Mouse (Mus musculus) ovary, postnatal 36 days (tissue): ENCODE data around the gene Samd14.

ENCODE experiments used
- DNase-seq: peaks from one replicate; pipeline ENCODE4 v3.0.0; 2022; ENCODE audit warnings: low spot score, mixed read lengths

The Samd14 gene

DNA sequence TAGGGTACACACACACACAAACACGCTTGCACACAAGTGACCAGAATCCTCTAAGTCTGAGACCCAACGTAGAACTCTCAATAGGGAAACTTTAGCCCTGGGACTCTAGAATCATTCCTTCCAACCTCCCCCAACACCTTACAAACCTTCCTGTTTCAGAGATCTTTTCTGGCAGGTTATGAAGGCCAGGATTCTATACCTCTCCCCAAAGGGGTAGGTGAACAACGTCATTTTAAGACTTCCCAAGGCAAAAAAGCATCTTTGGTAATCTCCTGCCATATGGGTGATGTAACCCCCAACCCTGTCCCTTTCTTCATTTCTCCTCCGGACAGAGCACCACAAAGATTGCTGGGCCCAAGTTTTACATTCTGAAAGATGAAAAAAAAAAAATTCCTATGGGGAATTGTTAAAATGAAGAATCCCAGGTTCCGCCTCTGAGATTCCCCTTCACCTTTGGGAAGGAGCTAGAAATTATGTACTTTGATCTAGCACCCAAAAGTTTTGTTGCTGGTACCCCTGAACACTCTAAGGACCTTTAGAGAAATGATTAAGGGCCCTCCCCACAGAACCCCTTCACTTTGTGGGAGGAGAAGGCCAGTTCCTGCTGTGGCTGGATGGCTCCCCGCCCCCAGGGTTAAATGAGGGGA is 19.5 kb upstream of the Samd14 start:
- no peak for DNase-seq

DNA sequence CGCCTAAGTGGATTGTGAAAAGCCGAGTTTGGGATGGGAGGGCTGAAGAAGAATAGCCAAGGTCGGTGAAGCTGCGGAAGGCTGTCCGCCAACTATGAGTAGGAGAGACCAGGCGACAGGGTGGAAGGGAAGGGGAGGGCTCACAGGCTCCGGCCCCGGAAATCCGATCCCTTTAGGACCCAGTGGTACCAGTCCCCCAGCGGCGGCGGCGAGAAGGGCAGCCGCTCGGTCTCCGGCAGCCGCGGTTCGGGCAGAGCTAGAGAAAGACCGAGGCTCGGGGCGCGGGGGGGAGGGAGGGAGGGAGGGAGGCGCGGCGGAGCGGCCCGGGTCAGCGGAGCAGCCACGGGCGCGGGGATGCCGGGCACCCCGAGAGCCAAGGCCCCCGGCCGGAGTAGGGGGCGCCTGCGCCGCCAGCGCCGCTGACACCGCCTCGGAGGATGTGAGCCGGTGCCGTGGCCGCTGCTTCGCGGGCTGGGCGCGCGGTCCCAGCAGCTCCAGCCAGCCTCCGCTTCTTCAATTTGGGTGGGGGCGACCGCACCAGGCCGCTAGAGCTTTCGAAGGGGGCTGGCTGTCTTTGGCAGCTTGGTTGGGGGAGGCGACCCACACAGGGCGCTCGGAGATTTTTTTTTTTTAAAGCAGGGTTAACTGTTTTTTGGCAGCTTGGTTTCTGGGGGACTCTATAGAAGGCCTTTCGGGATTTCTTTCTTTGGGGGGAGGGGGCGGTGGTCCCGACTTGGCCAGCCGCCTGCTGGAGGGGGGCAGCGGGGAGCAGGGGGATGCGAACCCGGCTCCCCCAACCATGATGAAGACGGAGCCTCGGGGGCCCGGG is 18.7 kb upstream of the Samd14 start, which contains the start of gene Ppp1r9b:
Gene Ppp1r9b (plus strand): TSS at position 287 of the 829 bp plus-strand sequence.
- DNase-seq, result peak; percentile 94

DNA sequence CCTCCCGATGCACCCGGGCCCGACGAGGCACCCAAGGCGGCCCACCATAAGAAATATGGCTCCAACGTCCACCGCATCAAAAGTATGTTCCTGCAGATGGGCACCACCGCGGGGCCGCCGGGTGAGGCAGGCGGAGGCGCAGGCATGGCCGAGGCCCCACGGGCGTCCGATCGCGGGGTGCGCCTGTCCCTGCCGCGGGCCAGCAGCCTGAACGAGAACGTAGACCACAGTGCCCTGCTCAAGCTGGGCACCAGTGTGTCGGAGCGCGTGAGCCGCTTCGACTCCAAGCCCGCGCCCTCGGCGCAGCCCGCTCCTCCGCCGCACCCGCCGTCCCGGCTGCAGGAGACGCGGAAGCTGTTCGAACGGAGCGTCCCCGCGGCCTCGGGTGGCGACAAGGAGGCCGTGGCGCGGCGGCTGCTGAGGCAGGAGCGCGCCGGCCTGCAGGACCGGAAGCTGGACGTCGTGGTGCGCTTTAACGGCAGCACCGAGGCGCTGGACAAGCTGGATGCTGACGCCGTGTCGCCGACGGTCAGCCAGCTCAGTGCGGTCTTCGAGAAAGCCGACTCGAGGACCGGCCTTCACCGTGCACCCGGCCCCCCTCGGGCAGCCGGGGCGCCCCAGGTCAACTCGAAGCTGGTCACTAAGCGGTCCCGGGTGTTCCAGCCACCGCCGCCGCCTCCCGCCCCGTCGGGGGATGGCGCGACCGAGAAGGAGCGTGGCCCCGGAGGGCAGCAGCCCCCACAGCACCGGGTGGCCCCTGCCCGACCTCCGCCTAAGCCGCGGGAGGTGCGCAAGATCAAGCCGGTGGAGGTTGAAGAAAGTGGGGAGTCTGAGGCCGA is 17.8 kb upstream of the Samd14 start:
- DNase-seq, result peak; percentile 56

DNA sequence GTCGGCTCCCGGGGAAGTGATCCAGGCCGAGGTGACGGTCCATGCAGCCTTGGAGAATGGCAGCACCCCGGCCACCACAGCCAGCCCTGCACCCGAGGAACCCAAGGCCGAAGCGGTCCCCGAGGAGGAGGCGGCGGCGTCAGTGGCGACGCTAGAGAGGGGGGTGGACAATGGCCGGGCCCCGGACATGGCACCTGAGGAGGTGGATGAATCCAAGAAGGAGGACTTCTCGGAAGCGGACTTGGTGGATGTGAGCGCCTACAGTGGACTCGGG is 17.3 kb upstream of the Samd14 start:
- no peak for DNase-seq

DNA sequence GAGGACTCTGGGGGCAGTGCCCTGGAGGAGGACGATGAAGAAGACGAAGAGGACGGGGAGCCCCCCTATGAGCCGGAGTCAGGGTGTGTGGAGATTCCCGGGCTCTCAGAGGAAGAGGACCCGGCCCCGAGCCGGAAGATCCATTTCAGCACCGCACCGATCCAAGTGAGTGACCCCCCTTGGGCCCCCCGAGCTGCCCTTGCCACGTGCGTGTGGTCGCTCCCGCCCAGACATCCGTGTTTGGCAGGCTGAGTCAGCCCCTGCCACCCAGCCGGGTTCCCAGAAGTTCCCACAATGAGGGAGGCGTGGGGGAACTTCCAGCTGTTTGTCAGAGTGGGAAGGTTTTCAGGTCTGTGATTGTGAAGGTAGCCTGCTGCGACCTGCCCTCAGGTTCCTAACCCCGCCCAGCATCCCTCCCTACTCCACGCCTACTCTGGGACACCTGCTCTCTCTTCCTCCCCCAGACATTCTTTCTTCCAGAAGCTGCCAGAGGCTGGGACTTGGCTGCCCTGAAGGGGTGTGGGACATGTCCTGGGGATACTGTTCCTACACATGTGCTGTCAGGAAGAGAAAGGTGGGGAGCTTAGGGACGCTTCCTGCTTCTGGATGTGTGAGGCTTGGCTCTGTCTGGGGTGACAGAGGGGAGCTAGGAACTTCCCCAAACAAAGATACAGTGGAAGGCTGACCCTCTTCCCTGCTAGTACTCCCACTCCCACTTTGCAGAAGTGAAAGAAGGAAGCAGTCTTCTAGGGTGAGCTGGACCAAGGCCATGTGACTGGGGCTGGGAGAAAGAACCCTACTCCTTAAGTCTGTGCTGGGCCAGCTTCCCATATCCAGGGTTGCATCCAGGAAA is 16.7 kb upstream of the Samd14 start:
- peak; percentile 60 for DNase-seq

DNA sequence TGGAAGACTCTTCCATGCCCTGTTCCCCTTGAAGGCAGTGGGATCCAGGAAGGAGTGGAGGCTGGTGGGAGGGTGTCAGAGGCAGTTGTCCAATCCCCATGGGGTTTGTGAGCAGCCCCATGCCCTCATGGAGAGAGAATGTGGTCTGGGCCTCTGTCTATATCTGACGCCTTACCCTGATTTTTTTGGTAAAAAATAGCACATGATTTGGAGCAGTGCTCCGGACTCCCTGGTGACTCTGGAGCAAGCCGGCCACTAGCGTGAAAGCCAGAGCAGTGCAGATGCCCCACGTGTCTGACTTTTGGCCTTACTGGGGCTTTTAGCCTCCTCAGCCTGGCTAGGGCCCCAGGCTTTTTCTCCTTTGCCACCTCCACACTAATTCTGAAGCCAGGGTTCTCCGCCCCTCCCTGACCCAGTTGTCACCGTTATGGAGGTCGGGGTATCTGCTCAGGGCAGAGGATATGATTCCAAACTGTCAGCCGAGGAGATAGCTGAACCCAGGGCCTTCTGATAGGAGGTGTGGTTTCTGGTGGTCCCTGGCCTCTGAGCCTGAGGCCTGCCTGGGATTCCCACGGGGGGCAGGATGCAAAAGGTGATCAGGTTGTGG is 15.4 kb upstream of the Samd14 start:
- no peak for DNase-seq

DNA sequence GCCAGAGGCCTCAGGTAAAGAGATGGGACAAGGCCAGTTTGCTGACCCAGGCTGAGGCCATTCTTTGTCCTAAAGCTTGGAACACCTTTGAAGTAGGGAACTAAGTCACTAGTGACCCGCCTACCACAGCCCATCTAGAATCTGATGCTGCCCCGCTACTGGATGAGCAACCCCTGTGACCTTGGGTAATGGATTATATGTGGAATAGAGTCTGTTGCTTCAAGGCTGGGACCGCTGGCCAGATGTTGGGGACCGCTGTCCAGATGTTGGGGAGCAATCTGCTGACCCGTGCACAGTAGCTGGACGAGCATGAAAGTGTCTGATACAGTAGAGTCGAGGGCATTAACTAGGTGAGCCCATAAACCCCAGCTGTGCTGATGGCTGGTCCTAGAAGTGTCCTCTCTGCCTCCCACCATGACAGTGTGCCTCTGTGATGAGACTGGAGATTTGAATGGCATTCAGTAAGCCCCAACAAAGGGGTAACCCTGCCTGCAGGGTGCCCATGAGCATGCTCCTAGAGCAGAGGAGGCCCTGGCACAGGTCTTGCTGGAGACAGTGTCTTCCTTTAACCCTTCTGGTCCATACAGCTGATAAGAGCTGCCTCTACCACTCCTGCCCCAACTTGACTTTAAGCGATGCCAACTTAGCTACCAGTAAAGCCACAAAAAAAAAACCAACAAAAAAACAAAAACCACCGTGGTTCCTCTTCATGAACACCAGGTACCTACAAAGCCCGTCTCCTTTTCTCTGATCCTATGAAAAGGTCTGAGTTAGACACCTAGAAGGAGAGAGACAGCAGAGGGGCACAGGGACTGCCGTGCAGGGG is 14.5 kb upstream of the Samd14 start:
- DNase-seq, result no peak

DNA sequence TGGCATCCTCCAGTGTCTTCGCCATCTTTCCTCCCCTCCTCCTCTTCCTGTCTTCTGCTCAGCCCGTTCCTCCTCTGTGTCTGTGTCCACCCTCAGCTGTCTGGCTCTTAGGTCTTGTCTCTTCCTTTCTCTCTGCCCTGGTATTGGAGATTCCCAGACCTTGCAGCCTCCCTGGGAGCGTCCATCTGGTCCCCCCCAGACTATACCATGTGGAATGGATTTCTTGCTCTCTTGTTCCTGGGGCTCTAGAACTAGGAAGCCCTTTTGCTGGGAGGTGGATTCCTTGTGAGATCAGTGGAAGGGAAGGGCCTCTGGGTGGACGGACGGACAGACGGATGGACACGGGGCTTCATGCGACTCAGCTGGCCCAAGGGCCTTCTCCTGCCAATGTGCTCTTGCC is 13.6 kb upstream of the Samd14 start:
- no peak for DNase-seq

DNA sequence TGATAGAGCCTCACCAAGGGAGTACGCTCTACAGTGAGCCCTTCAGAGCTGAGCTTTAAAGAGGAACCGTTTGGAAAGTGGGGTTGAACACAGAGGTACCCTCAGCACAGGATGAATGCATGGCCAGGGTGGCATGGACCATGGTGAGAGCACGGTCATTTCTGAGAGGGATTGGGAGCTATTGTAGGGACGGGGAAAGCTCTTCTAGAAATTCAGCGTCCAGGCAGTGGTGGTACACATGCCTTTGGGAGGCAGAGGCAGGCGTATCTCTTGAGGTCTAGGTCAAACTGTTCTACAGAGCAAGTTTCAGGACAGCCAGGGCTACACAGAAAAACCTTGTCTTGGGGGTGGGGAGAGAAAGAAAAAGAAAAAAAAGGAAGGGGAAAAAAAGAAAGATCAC is 12.7 kb upstream of the Samd14 start:
- DNase-seq, result no peak

DNA sequence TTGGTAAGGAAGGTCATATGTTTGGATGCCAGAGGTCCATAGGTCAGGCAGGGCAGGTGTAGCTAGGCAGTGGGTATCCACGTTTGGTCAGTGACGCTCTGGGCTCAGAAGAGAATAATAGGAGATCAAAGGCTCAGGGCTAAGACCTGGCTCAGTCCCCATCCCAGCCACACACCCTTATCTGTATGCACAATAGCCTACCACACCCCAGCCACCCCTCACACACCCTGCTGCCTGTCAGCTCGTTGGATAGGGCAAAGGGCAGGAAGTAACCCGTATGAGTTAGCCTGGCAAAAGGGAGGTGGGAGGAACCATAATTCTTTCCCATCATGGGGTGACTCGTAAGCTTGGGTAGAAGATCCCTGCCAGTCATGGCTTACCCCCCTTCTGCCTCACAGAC is 12.1 kb upstream of the Samd14 start:
- DNase-seq, result no peak

DNA sequence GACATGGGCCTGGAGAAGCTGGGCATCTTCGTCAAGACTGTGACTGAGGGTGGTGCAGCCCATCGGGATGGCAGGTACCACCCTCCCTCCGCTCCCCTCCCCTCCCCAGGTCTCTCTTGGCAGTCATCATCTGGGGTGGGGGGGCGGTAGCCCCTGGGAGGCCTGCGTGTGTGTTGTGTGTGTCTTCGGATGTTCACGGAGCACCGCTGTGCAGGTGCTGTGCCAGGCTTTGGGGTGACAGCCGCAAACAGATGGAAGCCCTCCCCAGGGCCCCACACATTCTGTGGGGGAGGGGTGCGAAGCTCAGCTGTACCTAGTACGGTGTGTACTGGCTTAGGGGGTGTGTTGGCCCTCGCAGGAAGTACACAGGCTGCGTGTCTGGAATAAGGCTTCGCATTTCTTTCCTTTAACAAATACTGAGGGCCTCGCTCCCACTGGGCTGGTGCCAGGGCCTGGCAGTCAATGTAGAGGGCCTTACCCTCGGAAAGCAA is 11.6 kb upstream of the Samd14 start:
- DNase-seq, result no peak

DNA sequence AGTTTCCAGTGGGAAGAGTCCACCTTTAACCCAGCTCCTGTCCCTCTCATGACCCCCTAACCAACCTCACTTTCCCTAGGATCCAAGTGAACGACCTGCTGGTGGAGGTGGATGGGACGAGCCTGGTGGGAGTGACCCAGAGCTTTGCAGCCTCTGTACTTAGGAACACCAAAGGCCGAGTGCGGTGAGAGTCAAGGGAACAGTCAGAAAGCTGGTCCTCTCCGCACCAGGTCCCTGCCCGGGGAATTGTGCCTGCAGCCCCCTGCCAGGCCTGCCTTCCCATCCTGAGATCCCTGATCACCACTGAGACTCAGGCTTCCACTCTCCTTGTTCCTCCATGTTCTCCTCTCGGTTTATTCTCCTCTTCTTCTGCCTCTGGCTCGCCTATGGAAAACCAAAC is 9.6 kb upstream of the Samd14 start:
- DNase-seq, result no peak

DNA sequence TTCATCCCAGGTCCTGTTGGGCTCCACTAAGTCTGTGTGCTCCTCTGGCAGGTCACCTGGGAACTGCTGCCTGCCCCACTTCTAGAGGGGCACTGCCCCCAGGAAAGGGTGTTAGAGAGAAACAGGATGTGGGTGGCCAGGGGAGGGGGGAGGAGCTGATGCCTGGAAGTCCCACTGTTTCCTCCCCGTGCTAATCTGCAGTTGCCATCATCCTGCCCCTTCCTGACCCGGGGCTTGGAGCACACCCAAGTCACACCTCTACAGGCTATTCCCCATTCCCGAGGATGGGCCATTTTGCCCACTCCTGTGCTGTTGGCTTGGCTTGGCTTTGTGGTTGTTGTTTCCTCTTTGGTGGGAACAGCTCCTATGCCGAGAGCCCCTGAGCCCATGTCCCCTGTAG is 9.1 kb upstream of the Samd14 start:
- DNase-seq, result no peak

DNA sequence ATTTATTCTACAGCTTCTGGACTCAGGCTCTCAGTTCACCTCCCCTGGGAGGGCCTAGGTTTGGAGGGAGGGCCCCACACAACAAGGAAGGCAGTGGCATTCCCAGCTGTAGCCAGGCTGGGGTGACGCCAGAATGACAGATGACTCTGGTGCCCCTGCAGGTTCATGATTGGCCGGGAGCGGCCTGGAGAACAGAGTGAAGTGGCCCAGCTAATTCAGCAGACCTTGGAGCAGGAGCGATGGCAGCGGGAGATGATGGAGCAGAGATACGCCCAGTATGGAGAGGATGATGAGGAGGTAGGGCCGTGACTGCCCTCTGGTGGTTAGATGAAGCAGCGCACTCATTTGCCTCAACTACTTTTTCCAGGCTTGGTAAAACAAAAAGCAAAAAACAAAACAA is 8.6 kb upstream of the Samd14 start:
- peak; percentile 54 for DNase-seq

DNA sequence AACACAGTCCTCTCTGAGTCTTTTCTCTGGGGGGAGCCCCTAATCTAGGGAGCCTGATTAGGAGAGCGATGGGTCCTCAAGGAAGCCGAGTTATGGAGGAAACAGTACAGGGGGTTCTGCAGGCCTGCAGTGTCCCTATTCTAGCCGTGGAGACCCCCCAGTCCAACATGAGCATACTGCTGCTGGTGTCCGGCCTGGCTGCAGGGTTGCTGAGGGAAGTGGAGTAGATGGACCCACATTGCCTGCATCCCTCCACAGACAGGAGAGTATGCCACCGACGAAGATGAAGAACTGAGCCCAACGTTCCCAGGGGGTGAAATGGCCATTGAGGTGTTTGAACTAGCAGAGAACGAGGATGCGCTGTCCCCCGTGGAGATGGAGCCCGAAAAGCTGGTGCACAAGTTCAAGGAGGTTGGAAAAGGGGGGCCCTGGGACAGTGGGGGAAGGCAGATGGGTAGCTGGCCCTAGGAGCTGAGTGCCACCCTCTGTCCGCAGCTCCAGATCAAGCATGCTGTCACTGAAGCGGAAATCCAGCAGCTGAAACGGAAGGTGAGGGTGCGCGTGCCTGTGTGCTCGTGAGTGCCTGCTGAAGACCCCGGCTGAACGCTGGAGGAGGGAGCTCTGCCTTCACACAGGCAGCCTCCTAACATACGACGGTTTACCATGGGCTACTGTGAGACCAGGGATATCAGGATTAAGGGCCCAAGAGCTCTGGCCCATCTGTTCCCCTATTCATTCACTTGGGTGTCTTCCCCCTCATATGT is 7.9 kb upstream of the Samd14 start:
- peak; percentile 3 for DNase-seq

DNA sequence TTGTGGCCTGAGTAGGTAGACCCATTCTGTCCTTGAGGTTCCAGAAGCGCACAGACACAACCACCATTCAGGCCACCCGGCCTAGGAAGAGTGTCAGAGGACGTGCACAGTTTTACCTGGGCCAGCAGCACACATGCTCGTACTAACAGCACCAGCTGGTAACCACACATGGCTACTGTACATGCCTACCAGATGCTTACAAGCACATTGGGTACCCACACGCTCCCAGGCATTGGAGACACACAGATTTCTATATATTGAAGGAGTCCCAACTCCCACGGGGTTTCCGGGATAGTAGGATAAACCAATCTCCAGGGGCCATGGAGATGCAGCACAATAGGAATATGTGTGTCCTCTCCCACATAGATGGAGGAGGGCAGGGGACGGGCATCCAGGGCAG is 7.0 kb upstream of the Samd14 start:
- DNase-seq, result no peak

DNA sequence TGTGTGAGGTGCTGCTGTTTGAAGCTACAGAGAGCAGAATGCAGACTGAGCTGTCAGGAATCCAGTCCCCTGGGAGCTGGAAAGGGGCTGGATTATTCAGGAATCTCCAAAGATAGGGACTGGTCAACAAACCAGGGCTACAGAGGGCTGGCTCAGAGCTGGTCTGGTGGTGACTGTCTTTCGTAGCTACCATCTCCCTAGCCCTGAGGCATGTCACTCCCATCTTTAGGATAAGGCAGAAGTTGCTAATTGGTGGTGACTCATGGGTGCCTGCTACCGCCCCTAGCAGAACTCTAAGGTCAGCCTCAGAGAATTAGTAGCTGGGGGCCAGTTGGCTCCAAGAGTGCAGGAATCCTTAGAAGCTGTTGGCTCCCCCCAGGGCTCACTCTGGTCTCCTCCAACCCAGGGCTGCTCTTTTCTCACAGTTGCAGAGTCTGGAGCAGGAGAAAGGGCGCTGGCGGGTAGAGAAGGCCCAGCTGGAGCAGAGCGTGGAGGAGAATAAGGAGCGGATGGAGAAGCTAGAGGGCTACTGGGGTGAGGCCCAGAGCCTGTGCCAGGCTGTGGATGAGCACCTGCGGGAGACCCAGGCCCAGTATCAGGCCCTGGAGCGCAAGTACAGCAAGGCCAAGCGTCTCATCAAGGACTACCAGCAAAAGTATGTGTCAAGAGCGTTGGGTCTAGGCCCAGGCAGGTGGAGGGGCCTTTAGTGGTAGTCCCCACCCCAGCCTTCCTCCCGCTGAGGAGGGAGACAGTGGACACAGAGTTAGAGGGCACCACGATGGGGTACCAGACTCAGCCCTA is 5.3 kb upstream of the Samd14 start:
- peak; percentile 7 for DNase-seq

DNA sequence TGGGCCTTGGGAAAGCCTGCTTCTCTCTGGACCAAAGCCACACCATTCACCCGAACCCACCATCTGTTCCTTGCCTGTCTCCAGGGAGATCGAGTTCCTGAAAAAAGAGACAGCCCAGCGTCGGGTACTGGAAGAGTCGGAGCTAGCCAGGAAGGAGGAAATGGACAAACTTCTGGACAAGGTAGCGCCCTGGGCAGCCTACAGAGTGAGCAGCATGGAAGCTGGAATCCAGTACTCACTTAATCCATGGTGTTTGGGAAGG is 4.8 kb upstream of the Samd14 start:
- DNase-seq, result no peak

DNA sequence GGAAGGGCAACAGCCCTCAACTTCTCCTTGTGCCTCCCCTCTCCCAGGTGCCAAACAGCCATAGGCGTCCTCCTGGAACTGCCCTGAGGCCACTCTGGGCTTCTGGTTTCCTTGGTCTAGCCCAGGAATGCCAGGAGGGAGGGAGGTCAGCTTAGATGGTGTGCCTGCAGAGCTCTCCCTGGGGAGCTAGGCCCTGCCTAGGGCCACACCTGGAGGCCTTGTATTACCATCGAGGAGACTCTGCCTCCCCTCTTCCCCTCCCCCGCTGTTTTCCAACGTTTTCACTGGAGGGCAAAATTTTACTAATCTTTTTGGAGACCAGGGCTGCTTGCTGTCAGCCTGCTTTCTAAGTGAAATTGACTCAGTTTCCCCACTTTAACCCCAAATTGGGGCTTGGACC is 3.6 kb upstream of the Samd14 start:
- no peak for DNase-seq
